Comparison of ENCODE assay signal across 13 mouse cellular contexts in genomic region chr12:6042326-6042725, GRCm38 (mm10).
A peak's percentile ranks its signal among the peaks of the same experiment; 100 is the strongest.
DNase-seq lines count a peak whose midpoint lies in the region; ATAC-seq and TF ChIP-seq lines count a peak whose summit lies in the region.
"Had no signal": no experiment of that assay in that cellular context is flagged by ENCODE, and none has a peak within 500 bp of the region (broad histone marks: within the 10 kb centered on the region; RNA-seq: fewer than 3 reads in every experiment).

No protein-coding gene starts in this region.

- no peak overlapping the region for H3K9ac ChIP-seq in intestine, embryonic 14.5 days (ENCODE audit: low read length)
- H3K9ac ChIP-seq in intestine, postnatal 0 days (ENCODE audit: low read depth, low read length): no peak overlapping the region
- H3K9ac ChIP-seq: limb, embryonic 15.5 days had no signal

- H3K27me3 ChIP-seq in intestine, embryonic 14.5 days (replicated peaks; ENCODE audit: control insufficient read depth, insufficient read depth, low read length): no peaks in the 10 kb centered on the region
- no peaks in the 10 kb centered on the region for H3K27me3 ChIP-seq in intestine, postnatal 0 days (replicated peaks; ENCODE audit: control insufficient read depth, insufficient read depth, low read length)
- H3K27me3 ChIP-seq: limb, embryonic 15.5 days had no signal

- DNase-seq in intestine, embryonic 14.5 days (ENCODE audit: low spot score): peak; percentile 62
- peak; percentile 15 for DNase-seq in ES-CJ7 (ENCODE audit: low read depth, low spot score)
- DNase-seq in R1 (ENCODE audit: low read depth, low spot score): peak; percentile 40
- DNase-seq in forelimb bud, embryonic 11.5 days (ENCODE audit: low read depth, low spot score): peak; percentile 63
- DNase-seq in frontal cortex, postnatal 14 days (ENCODE audit: low spot score in 2 of 2): no peak
- no peak for DNase-seq in right cerebral cortex, postnatal 4 days
- DNase-seq in layer of hippocampus, postnatal 25 days (ENCODE audit: extremely low spot score in 1 of 2, low spot score in 1 of 2): no peak
- DNase-seq: cerebellum, adult 11 months had no signal

- 35% methylated on average over 1 of the region's 1 CpGs for WGBS in intestine, embryonic 14.5 days
- 34% methylated on average over 1 of the region's 1 CpGs for WGBS in intestine, postnatal 0 days

- H3K36me3 ChIP-seq in intestine, embryonic 14.5 days (ENCODE audit: control insufficient read depth, insufficient read depth, low read length): no peaks in the 10 kb centered on the region
- no peaks in the 10 kb centered on the region for H3K36me3 ChIP-seq in intestine, postnatal 0 days (ENCODE audit: control insufficient read depth, insufficient read depth)
- H3K36me3 ChIP-seq: limb, embryonic 15.5 days had no signal

- no peak overlapping the region for H3K4me3 ChIP-seq in intestine, embryonic 14.5 days (ENCODE audit: low read depth, low read length)
- H3K4me3 ChIP-seq in intestine, postnatal 0 days (ENCODE audit: low read depth, low read length): no peak overlapping the region
- H3K4me3 ChIP-seq: erythroblast, embryonic 14.5 days; limb, embryonic 15.5 days had no signal

- ATAC-seq in intestine, embryonic 14.5 days (replicated peaks; ENCODE audit: low FRiP score, low TSS enrichment, low read depth): no peak
- ATAC-seq in intestine, postnatal 0 days: no peak
- ATAC-seq: Patski had no signal

- no peaks in the 10 kb centered on the region for H3K9me3 ChIP-seq in intestine, embryonic 14.5 days (ENCODE audit: control insufficient read depth, low read length)
- H3K9me3 ChIP-seq in intestine, postnatal 0 days (ENCODE audit: control insufficient read depth): no peaks in the 10 kb centered on the region
- H3K9me3 ChIP-seq: limb, embryonic 15.5 days had no signal

- H3K4me1 ChIP-seq in intestine, embryonic 14.5 days (replicated peaks; ENCODE audit: control insufficient read depth, insufficient read depth, low read length): no peaks in the 10 kb centered on the region
- H3K4me1 ChIP-seq in intestine, postnatal 0 days (replicated peaks; ENCODE audit: control insufficient read depth, insufficient read depth, low read length): no peaks in the 10 kb centered on the region
- H3K4me1 ChIP-seq: limb, embryonic 15.5 days had no signal

- TF ChIP-seq CTCF in intestine, postnatal 0 days (IDR thresholded peaks at IDR 0.05; ENCODE audit: low read depth): no peak

- no peak overlapping the region for H3K4me2 ChIP-seq in intestine, embryonic 14.5 days (ENCODE audit: low read length)
- H3K4me2 ChIP-seq in intestine, postnatal 0 days (replicated peaks; ENCODE audit: low read depth): no peak overlapping the region
- H3K4me2 ChIP-seq: heart, embryonic 11.5 days; limb, embryonic 15.5 days had no signal

- H3K27ac ChIP-seq in intestine, embryonic 14.5 days (ENCODE audit: low read depth): no peak overlapping the region
- no peak overlapping the region for H3K27ac ChIP-seq in intestine, postnatal 0 days (ENCODE audit: low read depth, low read length)
- H3K27ac ChIP-seq: limb, embryonic 15.5 days had no signal

Comparison
In these comparisons a context has a peak if more than half of its experiments do, and no peak if none do; other contexts are left out.
1. DNase-seq: peak in intestine, embryonic 14.5 days (single experiment), ES-CJ7 (single experiment), R1 (single experiment) and forelimb bud, embryonic 11.5 days (single experiment); none in frontal cortex, postnatal 14 days (0 of 2), right cerebral cortex, postnatal 4 days (single experiment) and layer of hippocampus, postnatal 25 days (0 of 2).